Mouse (Mus musculus): Measurements from ENCODE around the gene Slc3a2. TPM values are rescaled to one million over a fixed set of nuclear protein-coding genes. Genes with fewer than 3 reads are reported as not detected.

The Slc3a2 gene
- polyA plus RNA-seq, 1 experiment from 2014 or later = 88.9 TPM

GRCm38 (mm10) chr19:8716767-8717475 lies 6.2 kb downstream of the Slc3a2 start:
- H3K27ac ChIP-seq (ENCODE audit: poor library complexity, severe bottlenecking) = no peak overlapping the region
- whole genome bisulfite sequencing = 70% methylated on average over 9 of the region's 10 CpGs
- H3K9me3 ChIP-seq (replicated peaks) = no peaks in the 10 kb centered on the region

DNA sequence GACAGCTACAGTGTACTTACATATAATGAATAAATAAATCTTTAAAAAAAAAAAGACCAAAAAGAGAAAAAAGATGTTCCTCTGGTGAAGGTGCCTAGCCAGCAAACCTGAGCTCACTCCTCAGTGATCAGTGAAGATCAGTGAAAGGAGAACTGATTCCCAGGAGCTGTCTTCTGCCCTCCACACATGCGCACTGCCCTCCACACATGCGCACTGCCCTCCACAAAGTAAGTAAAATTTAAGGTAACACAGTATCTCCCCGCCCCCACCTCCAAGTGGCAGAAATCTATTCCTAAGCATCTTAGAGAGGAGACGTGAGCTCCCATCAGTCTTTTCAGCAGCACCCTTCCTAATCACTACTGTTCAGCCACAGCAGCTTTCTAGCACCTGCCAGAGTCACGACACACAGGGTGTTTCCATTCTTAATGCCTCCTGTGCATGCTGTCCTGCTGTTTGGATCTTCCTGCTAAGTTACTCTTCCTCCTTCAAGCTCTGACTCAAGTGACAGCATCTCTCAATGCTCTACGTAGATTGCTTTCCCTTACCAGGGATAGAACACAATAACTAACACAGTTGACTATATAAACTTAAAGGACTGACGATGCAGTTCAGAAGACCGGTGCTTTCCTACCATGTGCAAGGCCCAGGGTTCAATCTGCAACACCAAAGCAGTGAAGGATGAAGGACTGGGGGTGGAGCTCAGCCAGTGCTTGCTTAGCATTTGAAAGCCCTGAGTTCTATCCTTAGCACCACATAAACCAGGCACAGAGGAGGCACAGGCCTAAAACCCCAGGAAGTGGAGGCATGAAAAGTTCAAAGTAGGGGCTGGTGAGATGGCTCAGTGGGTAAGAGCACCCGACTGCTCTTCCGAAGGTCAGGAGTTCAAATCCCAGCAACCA lies 7.1 kb downstream of the Slc3a2 start:
- no peak for ATAC-seq (ENCODE audit: insufficient number of reproducible peaks, low FRiP score)

More at GRCm38 (mm10) chr19:8716767-8717475, 6.2 kb downstream of the Slc3a2 start:
- Histone ChIP-seq H3K36me3 (peaks cover 3% of the 10 kb centered on the region; the same call in 1 of the 2 replicates), H3K4me2 (no peak overlapping the region), H3K4me3 (no peak overlapping the region), H3K4me1 (replicated peaks) (peaks cover 17% of the 10 kb centered on the region), H3K9ac (no peak overlapping the region), H3K27me3 (replicated peaks) (no peaks in the 10 kb centered on the region)
- ATAC-seq (ENCODE audit: insufficient number of reproducible peaks, low FRiP score) = no peak

GRCm38 (mm10) chr19:8714653-8715481 lies 8.3 kb downstream of the Slc3a2 start:
- peak; percentile 68 for ATAC-seq (ENCODE audit: insufficient number of reproducible peaks, low FRiP score)
- H3K4me3 ChIP-seq = no peak overlapping the region

More for the DNA sequence above, 7.1 kb downstream of the Slc3a2 start:
- Histone ChIP-seq H3K27ac (ENCODE audit: poor library complexity, severe bottlenecking) (peak overlapping the region; percentile 45), H3K9me3 (replicated peaks) (no peaks in the 10 kb centered on the region), H3K9ac (peak overlapping the region; percentile 2; the same call in 1 of the 2 replicates), H3K36me3 (peaks cover 9% of the 10 kb centered on the region), H3K4me3 (no peak overlapping the region), H3K4me1 (replicated peaks) (peaks cover 16% of the 10 kb centered on the region), H3K27me3 (replicated peaks) (no peaks in the 10 kb centered on the region), H3K4me2 (no peak overlapping the region; the same call in 1 of the 2 replicates)
- WGBS = 68% methylated on average over 10 of the region's 10 CpGs

GRCm38 (mm10) chr19:8713997-8714652 lies 9.0 kb downstream of the Slc3a2 start:
- H3K27ac ChIP-seq (ENCODE audit: poor library complexity, severe bottlenecking) = peak overlapping the region; percentile 87
- H3K9me3 ChIP-seq (replicated peaks) = no peaks in the 10 kb centered on the region
- 7% methylated on average over 13 of the region's 13 CpGs for WGBS
- H3K36me3 ChIP-seq = peaks cover 29% of the 10 kb centered on the region
- peak overlapping the region; percentile 69 for H3K4me3 ChIP-seq
- peak; percentile 22; the same call in 1 of the 2 replicates for ATAC-seq (ENCODE audit: insufficient number of reproducible peaks, low FRiP score)
- H3K4me1 ChIP-seq (replicated peaks) = peaks cover 22% of the 10 kb centered on the region
- H3K4me2 ChIP-seq = peak overlapping the region; percentile 80
- H3K9ac ChIP-seq = peak overlapping the region; percentile 91
- H3K27me3 ChIP-seq (replicated peaks) = no peaks in the 10 kb centered on the region

More at GRCm38 (mm10) chr19:8714653-8715481, 8.3 kb downstream of the Slc3a2 start:
- no peak overlapping the region for H3K9ac ChIP-seq
- H3K4me1 ChIP-seq (replicated peaks) = peaks cover 22% of the 10 kb centered on the region
- 0 out of 2 replicates have a peak overlapping the region, but pooled peaks have one; percentile 1 for H3K27ac ChIP-seq (ENCODE audit: poor library complexity, severe bottlenecking)
- 69% methylated on average over 10 of the region's 10 CpGs for WGBS
- H3K4me2 ChIP-seq = peak overlapping the region; percentile 1; the same call in 1 of the 2 replicates
- peaks cover 21% of the 10 kb centered on the region for H3K36me3 ChIP-seq
- H3K9me3 ChIP-seq (replicated peaks) = no peaks in the 10 kb centered on the region
- no peaks in the 10 kb centered on the region for H3K27me3 ChIP-seq (replicated peaks)

- Histone ChIP-seq H3K9ac (peak overlapping the region; percentile 91), H3K4me2 (peak overlapping the region; percentile 80), H3K4me3 (peak overlapping the region; percentile 69), H3K4me1 (replicated peaks) (peaks cover 22% of the 10 kb centered on the region), H3K36me3 (peaks cover 35% of the 10 kb centered on the region), H3K9me3 (replicated peaks) (no peaks in the 10 kb centered on the region), H3K27me3 (replicated peaks) (no peaks in the 10 kb centered on the region), H3K27ac (ENCODE audit: poor library complexity, severe bottlenecking) (peak overlapping the region; percentile 87)
- peak; percentile 90 for ATAC-seq (ENCODE audit: insufficient number of reproducible peaks, low FRiP score)
- WGBS = under 1% methylated on average over 51 of the region's 51 CpGs
Observed at GRCm38 (mm10) chr19:8713306-8713996, 9.7 kb downstream of the Slc3a2 start.

DNA sequence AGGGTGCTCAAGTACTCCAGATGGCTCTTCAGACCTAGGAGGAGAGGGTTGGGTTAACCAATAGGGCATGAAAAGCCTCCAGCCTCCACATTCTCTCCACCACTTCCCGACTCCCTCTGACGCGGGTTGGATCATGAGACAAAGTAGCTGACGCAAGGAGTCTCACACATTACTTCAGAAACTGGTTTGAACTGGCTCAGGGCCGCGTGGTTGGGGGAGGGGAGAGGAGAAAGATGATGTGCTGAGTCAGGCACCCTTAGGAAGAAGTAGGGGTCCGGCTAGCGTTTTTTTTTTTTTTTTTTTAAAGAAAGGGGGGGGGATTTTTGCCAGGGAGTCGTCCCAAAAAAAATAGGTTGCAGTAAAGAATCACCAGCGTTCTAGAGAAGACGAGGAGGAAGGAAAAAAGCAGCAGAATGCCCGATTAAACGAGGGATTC lies 10.3 kb downstream of the Slc3a2 start:
- peaks cover 22% of the 10 kb centered on the region for H3K4me1 ChIP-seq (replicated peaks)
- H3K4me2 ChIP-seq = peak overlapping the region; percentile 80
- no peaks in the 10 kb centered on the region for H3K27me3 ChIP-seq (replicated peaks)
- H3K9me3 ChIP-seq (replicated peaks) = no peaks in the 10 kb centered on the region
- H3K27ac ChIP-seq (ENCODE audit: poor library complexity, severe bottlenecking) = peak overlapping the region; percentile 87
- peak; percentile 66 for ATAC-seq (ENCODE audit: insufficient number of reproducible peaks, low FRiP score)
- peak overlapping the region; percentile 69 for H3K4me3 ChIP-seq
- under 1% methylated on average over 13 of the region's 13 CpGs for WGBS
- H3K9ac ChIP-seq = peak overlapping the region; percentile 91
- peaks cover 41% of the 10 kb centered on the region for H3K36me3 ChIP-seq

DNA sequence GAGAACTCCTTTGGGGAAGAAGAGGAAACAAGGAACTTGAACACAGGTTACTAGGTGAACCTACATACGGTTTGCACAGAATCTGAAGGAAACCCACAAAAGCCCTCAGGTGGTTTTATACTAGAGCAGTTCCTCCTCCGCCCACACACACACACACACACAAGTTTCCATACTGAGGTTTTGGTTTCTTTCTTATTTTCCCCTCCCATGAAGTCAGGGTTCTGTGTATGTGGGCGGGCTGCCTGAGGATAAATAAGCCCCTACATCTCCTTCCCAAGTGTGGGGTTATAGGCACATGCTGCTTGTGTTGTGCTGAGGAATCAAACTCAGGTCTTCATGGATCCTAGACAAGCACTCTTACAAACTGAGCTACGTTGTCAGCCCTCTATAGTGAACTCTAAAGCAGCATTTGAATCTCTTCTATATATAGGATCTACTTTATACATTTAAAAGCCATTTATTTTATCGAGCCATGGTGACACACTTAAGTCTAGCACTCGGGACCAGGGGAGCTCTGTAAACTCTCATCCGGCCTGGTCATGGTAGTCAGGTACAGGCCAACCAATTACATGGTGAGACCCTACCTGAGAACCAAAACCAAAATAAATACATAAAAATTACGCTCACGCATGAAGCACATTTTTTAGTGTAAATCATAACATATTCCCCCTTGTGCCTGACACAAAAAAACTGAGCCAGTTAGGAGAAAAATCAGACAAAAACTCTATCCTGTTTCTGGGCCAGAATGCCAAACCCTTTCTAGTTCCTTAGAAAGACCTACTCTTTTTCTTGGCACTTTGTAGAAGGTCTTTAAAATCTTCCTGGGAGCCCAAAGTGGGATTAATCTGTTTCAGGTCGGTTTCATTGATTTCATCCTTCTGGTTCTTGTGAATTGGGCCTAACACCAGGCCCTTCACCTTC lies 11.0 kb downstream of the Slc3a2 start:
- Histone ChIP-seq H3K27me3 (replicated peaks) (no peaks in the 10 kb centered on the region), H3K9me3 (replicated peaks) (no peaks in the 10 kb centered on the region), H3K4me2 (peak overlapping the region; percentile 80), H3K9ac (peak overlapping the region; percentile 91), H3K4me3 (peak overlapping the region; percentile 69), H3K36me3 (peaks cover 48% of the 10 kb centered on the region), H3K4me1 (replicated peaks) (peaks cover 22% of the 10 kb centered on the region), H3K27ac (ENCODE audit: poor library complexity, severe bottlenecking) (peak overlapping the region; percentile 87)
- no peak for ATAC-seq (ENCODE audit: insufficient number of reproducible peaks, low FRiP score)
- WGBS = 56% methylated on average over 10 of the region's 10 CpGs

- Histone ChIP-seq H3K4me3 (peak overlapping the region; percentile 69), H3K4me2 (peak overlapping the region; percentile 80), H3K27me3 (replicated peaks) (no peaks in the 10 kb centered on the region), H3K27ac (ENCODE audit: poor library complexity, severe bottlenecking) (peak overlapping the region; percentile 16; the same call in 1 of the 2 replicates), H3K9me3 (replicated peaks) (no peaks in the 10 kb centered on the region), H3K36me3 (peaks cover 54% of the 10 kb centered on the region), H3K9ac (peak overlapping the region; percentile 91), H3K4me1 (replicated peaks) (peaks cover 22% of the 10 kb centered on the region)
- ATAC-seq (ENCODE audit: insufficient number of reproducible peaks, low FRiP score) = no peak
- 76% methylated on average over 4 of the region's 4 CpGs for WGBS
Observed at GRCm38 (mm10) chr19:8711506-8711905, 11.7 kb downstream of the Slc3a2 start.

- Histone ChIP-seq H3K4me1 (replicated peaks) (peaks cover 22% of the 10 kb centered on the region), H3K27ac (ENCODE audit: poor library complexity, severe bottlenecking) (no peak overlapping the region), H3K27me3 (replicated peaks) (no peaks in the 10 kb centered on the region), H3K9ac (no peak overlapping the region), H3K36me3 (peaks cover 57% of the 10 kb centered on the region), H3K9me3 (replicated peaks) (no peaks in the 10 kb centered on the region), H3K4me3 (no peak overlapping the region), H3K4me2 (0 out of 2 replicates have a peak overlapping the region, but pooled peaks have one; percentile 27)
- 96% methylated on average over 2 of the region's 2 CpGs for WGBS
- ATAC-seq (ENCODE audit: insufficient number of reproducible peaks, low FRiP score) = no peak
Observed at GRCm38 (mm10) chr19:8710057-8710456, 13.1 kb downstream of the Slc3a2 start.
